Mouse (Mus musculus) myocyte (in vitro differentiated cells): ENCODE measurements around the gene Cbx8. TPM values are rescaled to one million over a fixed set of nuclear protein-coding genes. Genes with fewer than 3 reads are reported as not detected.

Experiments used
- H3K27me3 ChIP-seq: one replicate; pipeline ENCODE4 v1.6.1; 2011; ENCODE audit not compliant: control insufficient read depth, insufficient read depth, insufficient read length
- H3K36me3 ChIP-seq: one replicate; pipeline ENCODE4 v1.6.1; 2011; ENCODE audit not compliant: control insufficient read depth, insufficient read depth
- H3K4me2 ChIP-seq: one replicate; pipeline ENCODE4 v1.6.1; 2011; ENCODE audit warnings: low read depth, control low read depth
- H3K4me3 ChIP-seq: one replicate; pipeline ENCODE4 v1.5.1; 2011; ENCODE audit warnings: mild to moderate bottlenecking, control low read depth, moderate library complexity
- H3K79me2 ChIP-seq: one replicate; pipeline ENCODE4 v1.6.1; 2011; ENCODE audit not compliant: control insufficient read depth, insufficient read depth
- H3ac ChIP-seq: one replicate; pipeline ENCODE4 v1.6.1; 2011; ENCODE audit not compliant: control insufficient read depth, insufficient read length
- CEBPB ChIP-seq: IDR thresholded peaks from 2 replicates; pipeline ENCODE4 v1.6.1; 2011; ENCODE audit warnings: mild to moderate bottlenecking, moderate library complexity; ENCODE audit not compliant: poor library complexity, insufficient read depth, severe bottlenecking
- E2F4 ChIP-seq: IDR thresholded peaks from one replicate; pipeline ENCODE4 v1.6.1; 2011; ENCODE audit warnings: mild to moderate bottlenecking, control low read depth, moderate library complexity; ENCODE audit not compliant: insufficient read depth
- MAX ChIP-seq: IDR thresholded peaks from one replicate; pipeline ENCODE4 v1.6.1; 2011; ENCODE audit warnings: low read depth, mild to moderate bottlenecking, control low read depth
- MYOD1 ChIP-seq, 3 experiments: IDR thresholded peaks; one replicate each; pipeline ENCODE4 v1.6.1; 2011; ENCODE audit warnings: control low read depth in 2 of 3, low read depth in 2 of 3, mild to moderate bottlenecking in 2 of 3, moderate library complexity in 1 of 3; ENCODE audit not compliant: insufficient read length in 2 of 3, control insufficient read depth in 1 of 3
- MYOG ChIP-seq, 3 experiments: IDR thresholded peaks; one replicate each; pipeline ENCODE4 v1.6.1; 2011; ENCODE audit warnings: control low read depth in 2 of 3, low read depth in 2 of 3, mild to moderate bottlenecking in 2 of 3; ENCODE audit not compliant: insufficient read length in 2 of 3, control insufficient read depth in 1 of 3, insufficient read depth in 1 of 3
- POLR2A ChIP-seq: IDR thresholded peaks from one replicate; pipeline ENCODE4 v1.6.1; 2011; ENCODE audit warnings: low read depth, mild to moderate bottlenecking, control low read depth, moderate library complexity; ENCODE audit not compliant: insufficient read length
- POLR2AphosphoS2 ChIP-seq: IDR thresholded peaks from one replicate; pipeline ENCODE4 v1.6.1; 2011; ENCODE audit warnings: low read depth, control low read depth; ENCODE audit not compliant: insufficient read length
- REST ChIP-seq: IDR thresholded peaks from one replicate; pipeline ENCODE4 v1.6.1; 2011; ENCODE audit warnings: mild to moderate bottlenecking, control low read depth, moderate library complexity; ENCODE audit not compliant: insufficient read depth, insufficient read length
- SRF ChIP-seq: IDR thresholded peaks from one replicate; pipeline ENCODE4 v1.6.1; 2011; ENCODE audit warnings: low read depth; ENCODE audit not compliant: control insufficient read depth, insufficient read length
- TCF12 ChIP-seq: IDR thresholded peaks from one replicate; pipeline ENCODE4 v1.6.1; 2011; ENCODE audit warnings: mild to moderate bottlenecking, control low read depth; ENCODE audit not compliant: poor library complexity, insufficient read depth, severe bottlenecking
- TCF3 ChIP-seq: IDR thresholded peaks from one replicate; pipeline ENCODE4 v1.6.1; 2011; ENCODE audit warnings: low read depth, control low read depth; ENCODE audit not compliant: insufficient read length
- USF1 ChIP-seq: IDR thresholded peaks from one replicate; pipeline ENCODE4 v1.6.1; 2011; ENCODE audit warnings: low read depth, mild to moderate bottlenecking, control low read depth, moderate library complexity
- polyA plus RNA-seq: library from polyadenylated mRNA; unstranded; fragments of >200 nt; fragmentation: generic; extraction: Trizol; gene quantifications from one replicate; pipeline ENCODE4 v1.2.1, GENCODE M21; 2012; ENCODE audit warnings: missing spikeins

Cbx8 gene
- polyA plus RNA-seq, 1 experiment: 4.9 TPM

DNA sequence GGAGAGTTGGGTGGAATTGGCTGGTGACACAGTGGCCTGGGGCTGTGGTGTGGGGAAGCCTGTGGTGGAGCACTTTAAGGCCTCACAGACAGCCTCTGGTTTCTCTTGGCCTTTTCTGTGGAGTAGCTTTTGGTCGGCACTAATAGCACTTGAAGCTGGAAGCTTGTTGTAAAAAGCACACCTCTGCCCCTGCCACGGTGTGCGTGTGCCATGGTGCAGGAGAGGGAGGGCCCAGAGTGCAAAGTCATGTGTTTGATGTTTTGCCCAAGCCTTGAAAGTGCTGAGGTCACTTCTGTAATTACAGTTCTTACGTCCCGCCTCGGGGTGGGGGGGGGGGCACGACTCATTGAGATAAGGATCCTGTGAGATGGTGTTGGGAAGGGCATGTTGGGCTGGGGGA lies 16.5 kb downstream of the Cbx8 start:
- TF ChIP-seq TCF12 (no peak), SRF (no peak), REST (no peak), MYOG (IDR thresholded peaks at IDR 0.05; ENCODE audit: control insufficient read depth in 1 of 3, insufficient read depth in 1 of 3, insufficient read length in 2 of 3, low read depth in 2 of 3) (no peak), MAX (no peak), POLR2A (no peak)
- Histone ChIP-seq H3K36me3 (peaks cover 4% of the 10 kb centered on the region), H3K4me2 (peak overlapping the region; percentile 88), H3K27me3 (no peaks in the 10 kb centered on the region), H3K79me2 (peaks cover 20% of the 10 kb centered on the region), H3K4me3 (peak overlapping the region; percentile 57), H3ac (peak overlapping the region; percentile 54)

GRCm38 (mm10) chr11:119023616-119023980 lies 17.2 kb downstream of the Cbx8 start:
- H3ac ChIP-seq: peak overlapping the region; percentile 54
- peaks cover 20% of the 10 kb centered on the region for H3K79me2 ChIP-seq
- H3K27me3 ChIP-seq: no peaks in the 10 kb centered on the region
- H3K4me3 ChIP-seq: peak overlapping the region; percentile 57
- H3K36me3 ChIP-seq: peaks cover 4% of the 10 kb centered on the region
- peak overlapping the region; percentile 88 for H3K4me2 ChIP-seq
- TF ChIP-seq POLR2AphosphoS2: no peak
- TF ChIP-seq CEBPB: no peak
- no peak for TF ChIP-seq TCF3
- TF ChIP-seq TCF12: no peak
- no peak for TF ChIP-seq SRF
- TF ChIP-seq MYOG (IDR thresholded peaks at IDR 0.05; ENCODE audit: control insufficient read depth in 1 of 3, insufficient read depth in 1 of 3, insufficient read length in 2 of 3, low read depth in 2 of 3): no peak
- no peak for TF ChIP-seq MAX
- TF ChIP-seq POLR2A: no peak
- no peak for TF ChIP-seq E2F4
- TF ChIP-seq USF1: no peak
- no peak for TF ChIP-seq REST

DNA sequence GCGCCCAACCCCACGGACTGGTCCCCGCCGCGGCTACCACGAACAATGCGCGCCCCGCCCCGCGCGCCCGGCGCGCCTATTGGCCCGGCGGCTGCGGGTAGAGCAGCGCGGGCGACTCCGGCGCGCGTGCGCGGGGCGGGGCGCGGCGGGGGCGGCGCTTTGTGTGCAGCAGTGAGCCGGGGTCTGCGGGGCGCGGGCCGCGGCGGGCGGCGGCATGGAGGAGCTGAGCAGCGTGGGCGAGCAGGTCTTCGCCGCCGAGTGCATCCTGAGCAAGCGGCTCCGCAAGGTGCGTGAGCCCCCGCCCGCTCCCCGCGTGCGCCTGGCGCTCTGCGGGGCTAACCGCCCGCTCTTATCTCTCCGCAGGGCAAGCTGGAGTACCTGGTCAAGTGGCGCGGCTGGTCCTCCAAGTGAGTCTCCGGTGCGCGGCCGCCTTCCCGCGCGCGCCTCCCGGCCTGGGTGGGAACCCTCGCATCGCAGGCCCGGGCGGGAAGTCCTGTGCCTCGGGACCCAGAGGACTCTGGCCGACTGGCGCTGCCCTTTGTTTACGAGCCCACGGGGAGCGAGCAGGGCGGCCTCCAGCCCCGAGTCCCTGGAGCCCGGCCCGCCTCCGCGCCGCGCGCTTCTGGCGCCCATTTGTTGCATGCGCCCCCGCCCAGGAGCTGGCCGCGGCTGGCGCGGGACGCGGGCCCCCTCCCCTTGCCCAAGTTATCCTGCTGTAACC lies 17.7 kb downstream of the Cbx8 start, which contains the start of gene Cbx2:
Cbx2 (plus strand) TSS at position 68 of the 721 bp plus-strand sequence.
- Histone ChIP-seq H3K27me3 (no peaks in the 10 kb centered on the region), H3ac (peak within 1 kb of the TSS; percentile 54), H3K79me2 (peaks cover 20% of the 10 kb centered on the region), H3K4me2 (peak within 1 kb of the TSS; percentile 88), H3K36me3 (peaks cover 4% of the 10 kb centered on the region), H3K4me3 (peak within 1 kb of the TSS; percentile 57)
- TF ChIP-seq MYOD1 (IDR thresholded peaks at IDR 0.05; ENCODE audit: control insufficient read depth in 1 of 3, insufficient read length in 2 of 3, low read depth in 2 of 3) (peak in 1 of 3 experiments; percentile 5), POLR2AphosphoS2 (peak; percentile 61), MYOG (IDR thresholded peaks at IDR 0.05; ENCODE audit: control insufficient read depth in 1 of 3, insufficient read depth in 1 of 3, insufficient read length in 2 of 3, low read depth in 2 of 3) (peak in 2 of 3 experiments; percentile 10 to 36), POLR2A (peak; percentile 88), E2F4 (peak; percentile 36), MAX (no peak), REST (no peak), USF1 (no peak)

DNA sequence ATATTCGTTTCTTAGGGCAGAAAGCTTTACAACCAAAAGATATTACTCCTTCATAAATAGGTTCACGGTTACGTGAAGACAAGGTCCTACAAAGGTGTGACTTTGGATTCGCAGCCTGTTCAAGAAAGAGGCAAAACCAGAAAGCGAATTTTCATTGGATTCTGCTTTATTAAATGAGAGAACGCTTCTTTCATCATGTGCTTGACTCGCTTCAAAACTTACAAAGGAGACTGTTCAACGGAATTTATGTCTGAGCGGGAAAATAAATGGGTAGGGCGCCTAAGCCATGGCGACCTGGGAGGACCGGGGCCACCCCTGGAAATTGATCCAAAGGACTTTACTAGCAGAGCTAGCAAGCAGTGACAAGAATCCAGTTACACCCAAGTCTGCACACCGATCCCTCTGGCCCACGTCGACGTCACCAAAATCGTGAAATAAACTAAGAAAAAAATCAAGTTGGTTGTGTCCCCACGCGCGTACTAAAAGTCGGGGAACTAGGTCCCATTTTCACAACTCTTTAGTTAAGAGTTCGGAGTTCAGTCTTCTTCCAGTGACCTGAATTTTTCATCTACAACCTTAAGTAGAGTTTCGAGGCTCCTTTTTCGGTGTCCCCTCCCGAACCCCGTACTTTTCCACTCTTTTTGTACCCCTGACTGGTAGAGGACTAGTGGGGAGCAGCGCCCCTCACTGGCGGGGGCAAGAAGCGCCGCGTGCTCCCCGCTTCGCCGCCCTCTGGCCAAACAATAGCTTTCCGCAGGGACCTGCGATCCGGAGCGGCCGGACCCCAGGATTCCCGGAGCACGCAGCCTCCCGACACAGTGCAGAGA lies 18.5 kb downstream of the Cbx8 start:
- TF ChIP-seq MAX: no peak
- peak; percentile 77 for TF ChIP-seq POLR2AphosphoS2
- peak overlapping the region; percentile 57 for H3K4me3 ChIP-seq
- peak overlapping the region; percentile 87 for H3K4me2 ChIP-seq
- H3K36me3 ChIP-seq: peaks cover under 1% of the 10 kb centered on the region
- H3ac ChIP-seq: peak overlapping the region; percentile 54
- no peaks in the 10 kb centered on the region for H3K27me3 ChIP-seq
- H3K79me2 ChIP-seq: peaks cover 20% of the 10 kb centered on the region

- Histone ChIP-seq H3K36me3 (no peaks in the 10 kb centered on the region), H3K4me3 (no peak overlapping the region), H3K27me3 (no peaks in the 10 kb centered on the region), H3K4me2 (peak overlapping the region; percentile 87), H3K79me2 (peaks cover 20% of the 10 kb centered on the region), H3ac (no peak overlapping the region)
- TF ChIP-seq USF1: no peak
- TF ChIP-seq REST: no peak
- TF ChIP-seq CEBPB: 0 out of 2 replicates have a peak, but pooled peaks have one; percentile 19
- TF ChIP-seq TCF12: no peak
- no peak for TF ChIP-seq TCF3
Measured at GRCm38 (mm10) chr11:119021180-119021579, 19.6 kb downstream of the Cbx8 start.
